Mouse (Mus musculus) MEL (cell line): ENCODE data around the gene Gm38431.

Source experiments
- CTCF ChIP-seq, 3 experiments: IDR thresholded peaks in 2 of 3; conservative IDR thresholded peaks in 1 of 3; 2 replicates each; pipeline ENCODE4 v1.5.1; 2011 to 2012; ENCODE audit warnings: low read length in 3 of 3, low read depth in 2 of 3, mild to moderate bottlenecking in 2 of 3, improper control_type of control experiment in 1 of 3, inconsistent platforms in 1 of 3, mixed read lengths in 1 of 3, moderate library complexity in 1 of 3; ENCODE audit not compliant: control insufficient read depth in 1 of 3, insufficient read depth in 1 of 3, poor library complexity in 1 of 3, severe bottlenecking in 1 of 3
- POLR2A ChIP-seq, 2 experiments: IDR thresholded peaks; 2 replicates each; pipeline ENCODE4 v1.6.1; 2011 to 2012; ENCODE audit warnings: low read length in 2 of 2, mild to moderate bottlenecking in 2 of 2, control low read depth in 1 of 2, improper control_type of control experiment in 1 of 2, low read depth in 1 of 2, moderate library complexity in 1 of 2; ENCODE audit not compliant: control insufficient read depth in 1 of 2, insufficient read depth in 1 of 2, poor library complexity in 1 of 2

DNA sequence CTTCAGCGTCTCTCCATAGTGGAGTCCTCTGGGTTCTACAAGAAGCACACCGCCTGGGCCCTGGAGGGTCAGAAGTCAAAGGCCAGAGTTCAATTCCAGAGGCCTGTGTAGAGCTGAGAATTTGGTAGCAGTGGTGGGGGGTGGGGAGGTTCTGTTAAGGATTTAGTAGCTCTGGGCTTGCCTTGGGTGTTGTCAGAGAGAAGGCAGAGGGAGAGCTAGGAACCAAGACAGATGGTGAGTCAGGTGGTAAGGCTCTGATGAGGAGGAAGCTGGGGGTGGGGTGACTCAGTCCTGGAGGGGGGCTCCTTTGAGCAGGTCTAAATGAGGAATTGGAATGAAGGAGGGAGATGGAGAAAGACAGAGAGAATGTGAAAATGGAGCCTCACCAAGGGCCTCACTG is 28.9 kb downstream of the Gm38431 start:
- TF ChIP-seq POLR2A (IDR thresholded peaks at IDR 0.05; ENCODE audit: control insufficient read depth in 1 of 2, insufficient read depth in 1 of 2, low read depth in 1 of 2, low read length in 2 of 2, poor library complexity in 1 of 2) (no peak; a peak in 1 of 4 replicates), CTCF (IDR thresholded peaks at IDR 0.05 in 2 of 3, conservative IDR thresholded peaks at IDR 0.05 in 1 of 3; ENCODE audit: control insufficient read depth in 1 of 3, insufficient read depth in 1 of 3, low read depth in 2 of 3, low read length in 3 of 3, poor library complexity in 1 of 3, severe bottlenecking in 1 of 3) (no peak)
